Mouse (Mus musculus): ENCODE measurements around the gene Esrrg. TPM values are rescaled to one million over a fixed set of nuclear protein-coding genes. Genes with fewer than 3 reads are reported as not detected.

Esrrg gene
- polyA plus RNA-seq, 1 experiment, result not detected

GRCm38 (mm10) chr1:187742071-187742470 is 133.5 kb downstream of the Esrrg start:
- no peaks in the 10 kb centered on the region for H3K79me2 ChIP-seq (ENCODE audit: control insufficient read depth, insufficient read depth)
- TF ChIP-seq MYOG (IDR thresholded peaks at IDR 0.05; ENCODE audit: control insufficient read depth, extremely low read depth, insufficient read length) (no peak), FOSL1 (IDR thresholded peaks at IDR 0.05; ENCODE audit: insufficient read depth, low read length, poor library complexity, severe bottlenecking) (no peak), MYOD1 (IDR thresholded peaks at IDR 0.05; ENCODE audit: control insufficient read depth, insufficient read length, low read depth) (no peak), CTCF (IDR thresholded peaks at IDR 0.05; ENCODE audit: control insufficient read depth, insufficient read depth, insufficient read length) (no peak), CEBPB (IDR thresholded peaks at IDR 0.05; ENCODE audit: low read depth) (no peak), MAX (IDR thresholded peaks at IDR 0.05) (no peak), USF1 (IDR thresholded peaks at IDR 0.05; ENCODE audit: low read depth) (no peak)

GRCm38 (mm10) chr1:187749294-187749693 is 140.7 kb downstream of the Esrrg start:
- Histone ChIP-seq H3K4me3 (ENCODE audit: insufficient read depth, poor library complexity, severe bottlenecking) (no peak overlapping the region), H3K79me3 (ENCODE audit: low read depth) (no peaks in the 10 kb centered on the region), H3K79me2 (ENCODE audit: control insufficient read depth, insufficient read depth) (no peaks in the 10 kb centered on the region), H3K36me3 (ENCODE audit: control insufficient read depth, insufficient read depth) (no peaks in the 10 kb centered on the region), H3K27me3 (ENCODE audit: control insufficient read depth, insufficient read depth, insufficient read length) (no peaks in the 10 kb centered on the region), H3ac (ENCODE audit: control insufficient read depth, insufficient read length, low read depth) (no peak overlapping the region)
- TF ChIP-seq USF1 (IDR thresholded peaks at IDR 0.05; ENCODE audit: low read depth) (no peak), FOSL1 (IDR thresholded peaks at IDR 0.05; ENCODE audit: insufficient read depth, low read length, poor library complexity, severe bottlenecking) (no peak), CEBPB (IDR thresholded peaks at IDR 0.05; ENCODE audit: low read depth) (no peak), MYOD1 (IDR thresholded peaks at IDR 0.05; ENCODE audit: control insufficient read depth, insufficient read length, low read depth) (no peak), MAX (IDR thresholded peaks at IDR 0.05) (no peak), CTCF (IDR thresholded peaks at IDR 0.05; ENCODE audit: control insufficient read depth, insufficient read depth, insufficient read length) (no peak), MYOG (IDR thresholded peaks at IDR 0.05; ENCODE audit: control insufficient read depth, extremely low read depth, insufficient read length) (no peak)

More at GRCm38 (mm10) chr1:187742071-187742470, 133.5 kb downstream of the Esrrg start:
- no peak overlapping the region for H3ac ChIP-seq (ENCODE audit: control insufficient read depth, insufficient read length, low read depth)
- no peak overlapping the region for H3K4me3 ChIP-seq (ENCODE audit: insufficient read depth, poor library complexity, severe bottlenecking)
- H3K27me3 ChIP-seq (ENCODE audit: control insufficient read depth, insufficient read depth, insufficient read length), result no peaks in the 10 kb centered on the region
- H3K36me3 ChIP-seq (ENCODE audit: control insufficient read depth, insufficient read depth), result no peaks in the 10 kb centered on the region
- no peaks in the 10 kb centered on the region for H3K79me3 ChIP-seq (ENCODE audit: low read depth)

DNA sequence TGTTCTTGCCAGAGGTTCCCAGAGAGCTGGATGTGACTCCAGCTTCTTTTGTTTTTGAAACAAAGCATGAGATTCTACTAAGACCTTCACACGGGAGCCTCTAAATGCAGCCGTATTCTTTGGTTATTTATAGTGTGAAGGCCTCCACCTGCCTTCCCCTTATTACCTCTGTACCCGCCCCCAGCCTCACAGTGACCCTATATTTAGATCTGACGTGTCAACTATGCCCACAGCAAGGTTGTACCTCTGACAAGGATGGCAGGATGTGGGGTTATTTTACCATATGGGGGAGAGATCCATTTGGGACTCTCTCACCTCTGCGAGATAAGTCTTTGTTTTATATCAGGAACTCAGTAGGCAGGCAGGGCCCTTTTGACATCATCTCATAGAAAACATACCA is 141.3 kb downstream of the Esrrg start:
- TF ChIP-seq MYOG (IDR thresholded peaks at IDR 0.05; ENCODE audit: control insufficient read depth, extremely low read depth, insufficient read length) (no peak), MYOD1 (IDR thresholded peaks at IDR 0.05; ENCODE audit: control insufficient read depth, insufficient read length, low read depth) (no peak), USF1 (IDR thresholded peaks at IDR 0.05; ENCODE audit: low read depth) (no peak), FOSL1 (IDR thresholded peaks at IDR 0.05; ENCODE audit: insufficient read depth, low read length, poor library complexity, severe bottlenecking) (no peak), MAX (IDR thresholded peaks at IDR 0.05) (no peak), CTCF (IDR thresholded peaks at IDR 0.05; ENCODE audit: control insufficient read depth, insufficient read depth, insufficient read length) (no peak), CEBPB (IDR thresholded peaks at IDR 0.05; ENCODE audit: low read depth) (no peak)
- no peaks in the 10 kb centered on the region for H3K79me2 ChIP-seq (ENCODE audit: control insufficient read depth, insufficient read depth)
- no peak overlapping the region for H3K4me3 ChIP-seq (ENCODE audit: insufficient read depth, poor library complexity, severe bottlenecking)

DNA sequence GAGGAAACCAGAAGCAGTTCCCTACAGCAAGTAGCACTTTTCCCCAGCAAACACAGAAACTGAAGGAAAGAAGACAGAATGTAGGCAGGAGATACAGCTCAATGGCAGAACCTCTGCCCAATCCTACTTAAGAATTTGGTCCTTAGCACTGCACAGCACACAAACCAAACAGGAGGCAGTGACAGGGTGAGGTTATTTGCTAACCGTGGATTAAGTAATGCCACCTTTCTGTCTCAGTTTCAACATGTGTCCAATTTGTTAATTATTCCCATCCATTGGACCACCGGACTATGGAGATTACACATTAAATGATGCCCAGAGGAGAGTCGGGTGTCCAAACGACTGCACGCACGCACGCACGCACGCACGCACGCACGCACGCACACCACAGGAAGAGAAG is 146.9 kb downstream of the Esrrg start:
- Histone ChIP-seq H3ac (ENCODE audit: control insufficient read depth, insufficient read length, low read depth) (no peak overlapping the region), H3K4me3 (ENCODE audit: insufficient read depth, poor library complexity, severe bottlenecking) (no peak overlapping the region), H3K36me3 (ENCODE audit: control insufficient read depth, insufficient read depth) (no peaks in the 10 kb centered on the region), H3K27me3 (ENCODE audit: control insufficient read depth, insufficient read depth, insufficient read length) (no peaks in the 10 kb centered on the region), H3K79me3 (ENCODE audit: low read depth) (no peaks in the 10 kb centered on the region), H3K79me2 (ENCODE audit: control insufficient read depth, insufficient read depth) (no peaks in the 10 kb centered on the region)
- no peak for TF ChIP-seq FOSL1 (IDR thresholded peaks at IDR 0.05; ENCODE audit: insufficient read depth, low read length, poor library complexity, severe bottlenecking)
- TF ChIP-seq MYOD1 (IDR thresholded peaks at IDR 0.05; ENCODE audit: control insufficient read depth, insufficient read length, low read depth), result no peak
- no peak for TF ChIP-seq MAX (IDR thresholded peaks at IDR 0.05)
- no peak for TF ChIP-seq CEBPB (IDR thresholded peaks at IDR 0.05; ENCODE audit: low read depth)
- TF ChIP-seq USF1 (IDR thresholded peaks at IDR 0.05; ENCODE audit: low read depth), result no peak

More for the DNA sequence above, 141.3 kb downstream of the Esrrg start:
- no peaks in the 10 kb centered on the region for H3K36me3 ChIP-seq (ENCODE audit: control insufficient read depth, insufficient read depth)
- H3ac ChIP-seq (ENCODE audit: control insufficient read depth, insufficient read length, low read depth), result no peak overlapping the region
- H3K27me3 ChIP-seq (ENCODE audit: control insufficient read depth, insufficient read depth, insufficient read length), result no peaks in the 10 kb centered on the region
- H3K79me3 ChIP-seq (ENCODE audit: low read depth), result no peaks in the 10 kb centered on the region

DNA sequence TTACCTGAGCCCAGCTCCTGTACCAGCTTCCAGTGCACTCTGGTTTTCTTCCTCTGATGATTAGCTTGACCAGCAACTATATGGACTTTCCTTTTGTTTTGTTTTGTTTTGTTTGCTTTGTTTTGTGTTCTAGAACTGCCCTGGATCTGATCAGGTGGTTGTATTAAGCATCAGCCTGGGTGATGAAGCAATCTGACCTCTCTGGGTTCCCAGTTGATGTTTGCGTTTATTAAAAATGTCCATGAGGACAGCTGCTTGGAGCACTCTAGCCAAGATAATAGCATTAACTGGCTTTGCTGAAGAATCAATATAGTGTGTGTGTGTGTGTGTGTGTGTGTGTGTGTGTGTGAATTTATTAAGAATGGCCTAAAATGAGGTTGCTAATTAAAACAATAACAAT is 149.4 kb downstream of the Esrrg start:
- Histone ChIP-seq H3K79me3 (ENCODE audit: low read depth) (no peaks in the 10 kb centered on the region), H3K4me3 (ENCODE audit: insufficient read depth, poor library complexity, severe bottlenecking) (no peak overlapping the region), H3K36me3 (ENCODE audit: control insufficient read depth, insufficient read depth) (no peaks in the 10 kb centered on the region), H3K27me3 (ENCODE audit: control insufficient read depth, insufficient read depth, insufficient read length) (no peaks in the 10 kb centered on the region), H3ac (ENCODE audit: control insufficient read depth, insufficient read length, low read depth) (no peak overlapping the region), H3K79me2 (ENCODE audit: control insufficient read depth, insufficient read depth) (no peaks in the 10 kb centered on the region)
- TF ChIP-seq MYOG (IDR thresholded peaks at IDR 0.05; ENCODE audit: control insufficient read depth, extremely low read depth, insufficient read length) (no peak), CTCF (IDR thresholded peaks at IDR 0.05; ENCODE audit: control insufficient read depth, insufficient read depth, insufficient read length) (no peak), MYOD1 (IDR thresholded peaks at IDR 0.05; ENCODE audit: control insufficient read depth, insufficient read length, low read depth) (no peak), MAX (IDR thresholded peaks at IDR 0.05) (no peak), FOSL1 (IDR thresholded peaks at IDR 0.05; ENCODE audit: insufficient read depth, low read length, poor library complexity, severe bottlenecking) (no peak), USF1 (IDR thresholded peaks at IDR 0.05; ENCODE audit: low read depth) (no peak), CEBPB (IDR thresholded peaks at IDR 0.05; ENCODE audit: low read depth) (no peak)

- Histone ChIP-seq H3K36me3 (ENCODE audit: control insufficient read depth, insufficient read depth) (no peaks in the 10 kb centered on the region), H3ac (ENCODE audit: control insufficient read depth, insufficient read length, low read depth) (no peak overlapping the region), H3K4me3 (ENCODE audit: insufficient read depth, poor library complexity, severe bottlenecking) (no peak overlapping the region), H3K27me3 (ENCODE audit: control insufficient read depth, insufficient read depth, insufficient read length) (no peaks in the 10 kb centered on the region), H3K79me3 (ENCODE audit: low read depth) (no peaks in the 10 kb centered on the region), H3K79me2 (ENCODE audit: control insufficient read depth, insufficient read depth) (no peaks in the 10 kb centered on the region)
- TF ChIP-seq FOSL1 (IDR thresholded peaks at IDR 0.05; ENCODE audit: insufficient read depth, low read length, poor library complexity, severe bottlenecking) (no peak), MYOD1 (IDR thresholded peaks at IDR 0.05; ENCODE audit: control insufficient read depth, insufficient read length, low read depth) (no peak), CTCF (IDR thresholded peaks at IDR 0.05; ENCODE audit: control insufficient read depth, insufficient read depth, insufficient read length) (no peak)
Observed at GRCm38 (mm10) chr1:187758546-187758945, 150.0 kb downstream of the Esrrg start.

Data from C2C12 (cell line).